Comparison of ENCODE assay signal across 16 mouse cellular contexts in genomic region chr1:189550851-189551250, GRCm38 (mm10).
DNase-seq lines count a peak whose midpoint lies in the region; ATAC-seq and TF ChIP-seq lines count a peak whose summit lies in the region.
"Had no signal": no experiment of that assay in that cellular context is flagged by ENCODE, and none has a peak within 500 bp of the region (broad histone marks: within the 10 kb centered on the region; RNA-seq: fewer than 3 reads in every experiment).

No protein-coding gene starts in this region.

- H3K27ac ChIP-seq in gastrocnemius, adult 2 months = no peak overlapping the region
- no peak overlapping the region for H3K27ac ChIP-seq in left cerebral cortex, adult 2 months
- H3K27ac ChIP-seq: liver, embryonic 15.5 days; neural tube, embryonic 13.5 days had no signal

- DNase-seq in gastrocnemius, adult 2 months = no peak
- no peak for DNase-seq in gastrocnemius, adult 8-10 months (ENCODE audit: low spot score in 2 of 2)
- no peak for DNase-seq in left cerebral cortex, adult 2 months (ENCODE audit: extremely low spot score in 1 of 2, low spot score in 2 of 2)
- no peak for DNase-seq in left cerebral cortex, adult 18-20 months (ENCODE audit: low spot score in 2 of 2)
- DNase-seq in A20 (ENCODE audit: low read depth, low spot score) = peak; percentile 41
- peak; percentile 85 for DNase-seq in R1 (ENCODE audit: low read depth, low spot score)
- DNase-seq in c-Kit-positive CD71-positive TER-119-positive erythroid progenitor cells, embryonic 14.5 days (ENCODE audit: low spot score) = no peak
- DNase-seq: adrenal gland, adult 2 months; B cell, adult 2 months; cerebellum, postnatal 10 days; heart, postnatal 36 days; kidney, adult 11 months; right cerebral cortex, adult 18-20 months had no signal

- H3K4me3 ChIP-seq in gastrocnemius, adult 2 months = no peak overlapping the region
- no peak overlapping the region for H3K4me3 ChIP-seq in left cerebral cortex, adult 2 months
- H3K4me3 ChIP-seq: liver, embryonic 15.5 days; neural tube, embryonic 13.5 days had no signal

- intact Hi-C loops in gastrocnemius, adult 2 months (cut with DNase I) = no loop called here
- intact Hi-C loops in left cerebral cortex, adult 2 months (cut with DNase I) = no loop called here

- TF ChIP-seq CTCF in gastrocnemius, adult 2 months (IDR thresholded peaks at IDR 0.05) = peak; percentile 25; the same call in 1 of the 2 replicates
- peak; percentile 10 for TF ChIP-seq CTCF in left cerebral cortex, adult 2 months (IDR thresholded peaks at IDR 0.05)

- no peak for ATAC-seq in megakaryocyte, adult 5-6 weeks (ENCODE audit: poor library complexity, severe bottlenecking)

Comparison
In these comparisons a context has a peak if more than half of its experiments do, and no peak if none do; other contexts are left out.
1. DNase-seq: peak in A20 (single experiment) and R1 (single experiment); none in gastrocnemius, adult 2 months (single experiment), gastrocnemius, adult 8-10 months (0 of 2), left cerebral cortex, adult 2 months (0 of 2), left cerebral cortex, adult 18-20 months (0 of 2) and c-Kit-positive CD71-positive TER-119-positive erythroid progenitor cells, embryonic 14.5 days (single experiment).